Mouse (Mus musculus): Measurements from ENCODE around the gene Ugt1a9. TPM values are rescaled to one million over a fixed set of nuclear protein-coding genes. Genes with fewer than 3 reads are reported as not detected.

The Ugt1a9 gene
- polyA plus RNA-seq, 1 experiment from 2014 or later = not detected

DNA sequence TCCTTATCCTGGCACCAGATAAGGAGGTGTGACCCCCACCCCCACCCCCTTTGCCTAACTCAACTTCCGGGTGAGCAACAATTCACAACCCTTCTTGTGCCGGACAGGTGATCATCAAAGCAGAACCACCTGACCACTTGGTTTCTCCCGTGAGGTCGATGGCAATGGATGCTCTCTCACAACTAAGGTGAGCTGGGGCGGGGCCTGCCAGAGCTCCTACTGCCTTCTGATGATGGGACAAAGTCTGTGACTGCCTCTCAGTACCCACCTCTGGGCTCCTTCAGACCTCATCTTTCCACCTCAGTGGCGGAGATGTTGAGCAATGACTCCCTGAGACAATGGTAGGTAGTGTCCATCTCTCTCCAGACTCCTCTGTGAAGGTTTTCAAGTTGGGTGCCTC is 175.3 kb downstream of the Ugt1a9 start:
- no peak overlapping the region for H3K9ac ChIP-seq
- no peak for ATAC-seq (ENCODE audit: low FRiP score)
- no peak overlapping the region for H3K4me3 ChIP-seq (replicated peaks; ENCODE audit: low read length)
- no peaks in the 10 kb centered on the region for H3K36me3 ChIP-seq (replicated peaks; ENCODE audit: control insufficient read depth, insufficient read depth)
- H3K9me3 ChIP-seq (ENCODE audit: control insufficient read depth, low read length) = peaks cover 100% of the 10 kb centered on the region
- 79% methylated on average over 6 of the region's 6 CpGs for WGBS
- DNase-seq (ENCODE audit: low spot score) = no peak
- H3K4me2 ChIP-seq (replicated peaks) = no peak overlapping the region
- no peaks in the 10 kb centered on the region for H3K27me3 ChIP-seq (ENCODE audit: control insufficient read depth, insufficient read depth, low read length)
- H3K27ac ChIP-seq = no peak overlapping the region
- H3K4me1 ChIP-seq (replicated peaks; ENCODE audit: control insufficient read depth, insufficient read depth, low read length) = no peaks in the 10 kb centered on the region

DNA sequence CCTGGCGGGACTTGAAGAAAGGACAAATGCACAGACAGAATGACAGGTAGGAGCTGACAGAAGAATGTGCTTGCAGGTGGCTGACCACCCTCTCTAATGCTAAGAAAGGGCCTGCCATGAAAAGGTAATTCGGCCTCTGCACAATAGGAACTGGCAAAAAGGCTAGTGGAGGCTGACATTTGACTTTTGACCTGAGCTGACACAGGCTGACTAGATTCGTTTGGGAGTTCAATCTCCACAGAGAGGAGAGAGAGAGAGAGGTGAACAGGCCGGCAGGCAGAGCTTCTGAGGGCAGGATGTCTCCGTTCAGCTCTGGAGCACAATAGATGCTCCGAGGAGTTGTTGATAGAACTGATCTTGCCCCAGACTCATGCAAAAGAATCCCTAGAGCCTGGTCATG is 175.8 kb downstream of the Ugt1a9 start:
- H3K36me3 ChIP-seq (replicated peaks; ENCODE audit: control insufficient read depth, insufficient read depth) = no peaks in the 10 kb centered on the region
- DNase-seq (ENCODE audit: low spot score) (no peak), ATAC-seq (ENCODE audit: low FRiP score) (no peak)
- no peaks in the 10 kb centered on the region for H3K4me1 ChIP-seq (replicated peaks; ENCODE audit: control insufficient read depth, insufficient read depth, low read length)
- H3K27me3 ChIP-seq (ENCODE audit: control insufficient read depth, insufficient read depth, low read length) = no peaks in the 10 kb centered on the region
- 46% methylated on average over 6 of the region's 6 CpGs for WGBS
- H3K27ac ChIP-seq = no peak overlapping the region
- peaks cover 100% of the 10 kb centered on the region for H3K9me3 ChIP-seq (ENCODE audit: control insufficient read depth, low read length)
- no peak overlapping the region for H3K9ac ChIP-seq
- H3K4me2 ChIP-seq (replicated peaks) = no peak overlapping the region
- H3K4me3 ChIP-seq (replicated peaks; ENCODE audit: low read length) = no peak overlapping the region

DNA sequence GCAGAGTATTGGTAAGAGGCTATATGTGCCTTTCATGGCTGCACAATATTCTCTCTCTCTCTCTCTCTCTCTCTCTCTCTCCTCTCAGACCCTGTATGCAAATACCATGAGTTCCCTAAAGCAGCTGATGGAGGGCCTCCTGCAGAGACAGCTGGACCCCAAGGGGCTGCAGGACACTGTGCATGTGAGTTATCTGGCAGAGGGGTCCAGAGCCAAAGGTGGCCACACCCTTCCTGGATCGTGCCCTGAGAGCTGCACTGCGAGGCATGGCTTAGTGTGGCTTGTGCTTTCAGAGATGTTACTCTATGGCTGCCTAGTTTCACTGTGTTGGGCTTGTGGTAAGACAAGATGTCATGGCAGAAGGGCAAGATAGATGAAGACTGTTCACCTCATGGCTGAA is 177.1 kb downstream of the Ugt1a9 start:
- Histone ChIP-seq H3K27ac (no peak overlapping the region), H3K4me1 (replicated peaks; ENCODE audit: control insufficient read depth, insufficient read depth, low read length) (no peaks in the 10 kb centered on the region), H3K9ac (no peak overlapping the region), H3K4me2 (replicated peaks) (no peak overlapping the region), H3K27me3 (ENCODE audit: control insufficient read depth, insufficient read depth, low read length) (no peaks in the 10 kb centered on the region), H3K4me3 (replicated peaks; ENCODE audit: low read length) (no peak overlapping the region), H3K36me3 (replicated peaks; ENCODE audit: control insufficient read depth, insufficient read depth) (no peaks in the 10 kb centered on the region), H3K9me3 (ENCODE audit: control insufficient read depth, low read length) (peaks cover 98% of the 10 kb centered on the region)
- DNase-seq (ENCODE audit: low spot score) (no peak), ATAC-seq (ENCODE audit: low FRiP score) (no peak)
- 48% methylated on average over 2 of the region's 2 CpGs for WGBS

DNA sequence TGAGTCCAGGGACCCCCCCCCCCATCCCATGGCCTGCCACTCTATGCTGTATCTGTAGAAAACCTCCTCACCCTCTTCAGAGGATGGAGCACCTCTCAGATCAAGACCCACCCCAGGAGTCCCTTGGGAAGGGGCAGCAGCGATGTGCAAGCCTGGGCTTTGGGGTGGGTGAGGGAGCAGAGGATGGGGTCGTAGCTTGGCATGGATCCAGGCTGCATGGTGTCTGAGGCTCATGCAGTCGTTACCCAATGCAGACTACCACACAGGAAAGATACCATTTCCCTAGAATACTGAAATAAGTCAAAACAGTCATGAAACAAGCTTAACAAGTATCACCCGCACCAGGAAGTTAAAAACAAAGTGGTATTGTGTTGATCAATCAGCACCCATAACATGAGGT is 178.1 kb downstream of the Ugt1a9 start:
- H3K27ac ChIP-seq = no peak overlapping the region
- ATAC-seq (ENCODE audit: low FRiP score) (no peak), DNase-seq (ENCODE audit: low spot score) (no peak)
- H3K36me3 ChIP-seq (replicated peaks; ENCODE audit: control insufficient read depth, insufficient read depth) = no peaks in the 10 kb centered on the region
- H3K4me1 ChIP-seq (replicated peaks; ENCODE audit: control insufficient read depth, insufficient read depth, low read length) = no peaks in the 10 kb centered on the region
- H3K9ac ChIP-seq = no peak overlapping the region
- peaks cover 98% of the 10 kb centered on the region for H3K9me3 ChIP-seq (ENCODE audit: control insufficient read depth, low read length)
- WGBS = 71% methylated on average over 4 of the region's 4 CpGs
- no peak overlapping the region for H3K4me3 ChIP-seq (replicated peaks; ENCODE audit: low read length)
- no peaks in the 10 kb centered on the region for H3K27me3 ChIP-seq (ENCODE audit: control insufficient read depth, insufficient read depth, low read length)
- H3K4me2 ChIP-seq (replicated peaks) = no peak overlapping the region

DNA sequence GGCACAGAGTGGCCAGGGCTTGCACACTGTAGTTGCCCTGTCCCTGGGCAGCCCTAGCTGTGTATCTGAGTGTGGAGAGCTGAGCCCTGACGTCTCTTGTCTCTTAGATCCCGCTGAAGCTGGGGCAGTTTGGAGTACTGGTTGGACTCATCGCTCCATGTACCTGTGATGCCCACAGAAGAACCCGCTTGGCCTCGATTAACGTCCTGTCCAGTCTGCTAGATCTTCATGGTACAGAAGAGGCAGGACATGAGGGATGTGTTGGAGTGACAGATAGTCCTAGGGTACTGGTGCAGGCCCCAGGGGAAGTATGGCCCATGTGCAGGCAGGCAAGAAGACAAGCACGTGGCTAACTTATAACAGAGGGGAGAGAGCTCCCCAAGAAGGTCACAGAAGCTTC is 179.0 kb downstream of the Ugt1a9 start:
- 80% methylated on average over 7 of the region's 7 CpGs for WGBS

DNA sequence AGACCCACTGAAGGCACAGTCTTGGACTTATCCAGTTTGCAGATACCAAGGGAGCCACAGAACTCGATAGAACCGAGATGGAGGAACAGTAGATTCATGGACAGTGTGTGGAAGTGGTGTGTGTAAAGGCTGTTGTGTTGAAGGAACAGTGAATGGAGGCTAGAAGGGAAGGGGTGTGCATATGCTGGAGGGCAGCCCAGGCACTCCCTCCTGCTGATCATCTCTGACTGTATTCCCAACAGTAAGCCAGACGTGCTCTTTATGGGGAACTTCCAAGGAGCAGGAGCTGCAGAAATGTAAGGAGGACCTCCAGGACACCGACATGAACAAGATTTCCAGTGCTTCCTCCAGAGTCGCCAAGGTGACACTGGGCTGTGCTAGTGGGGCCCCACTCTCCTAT is 179.4 kb downstream of the Ugt1a9 start:
- Histone ChIP-seq H3K9me3 (ENCODE audit: control insufficient read depth, low read length) (peaks cover 97% of the 10 kb centered on the region), H3K9ac (no peak overlapping the region), H3K36me3 (replicated peaks; ENCODE audit: control insufficient read depth, insufficient read depth) (no peaks in the 10 kb centered on the region), H3K4me3 (replicated peaks; ENCODE audit: low read length) (no peak overlapping the region), H3K4me2 (replicated peaks) (no peak overlapping the region), H3K27ac (no peak overlapping the region), H3K27me3 (ENCODE audit: control insufficient read depth, insufficient read depth, low read length) (no peaks in the 10 kb centered on the region), H3K4me1 (replicated peaks; ENCODE audit: control insufficient read depth, insufficient read depth, low read length) (no peaks in the 10 kb centered on the region)
- DNase-seq (ENCODE audit: low spot score) (no peak), ATAC-seq (ENCODE audit: low FRiP score) (no peak)
- WGBS = 86% methylated on average over 5 of the region's 5 CpGs

More for the DNA sequence above, 179.0 kb downstream of the Ugt1a9 start:
- Histone ChIP-seq H3K4me3 (replicated peaks; ENCODE audit: low read length) (no peak overlapping the region), H3K27ac (no peak overlapping the region), H3K4me1 (replicated peaks; ENCODE audit: control insufficient read depth, insufficient read depth, low read length) (no peaks in the 10 kb centered on the region), H3K4me2 (replicated peaks) (no peak overlapping the region), H3K36me3 (replicated peaks; ENCODE audit: control insufficient read depth, insufficient read depth) (no peaks in the 10 kb centered on the region), H3K27me3 (ENCODE audit: control insufficient read depth, insufficient read depth, low read length) (no peaks in the 10 kb centered on the region), H3K9me3 (ENCODE audit: control insufficient read depth, low read length) (peaks cover 97% of the 10 kb centered on the region), H3K9ac (no peak overlapping the region)
- ATAC-seq (ENCODE audit: low FRiP score) = no peak
- no peak for DNase-seq (ENCODE audit: low spot score)

DNA sequence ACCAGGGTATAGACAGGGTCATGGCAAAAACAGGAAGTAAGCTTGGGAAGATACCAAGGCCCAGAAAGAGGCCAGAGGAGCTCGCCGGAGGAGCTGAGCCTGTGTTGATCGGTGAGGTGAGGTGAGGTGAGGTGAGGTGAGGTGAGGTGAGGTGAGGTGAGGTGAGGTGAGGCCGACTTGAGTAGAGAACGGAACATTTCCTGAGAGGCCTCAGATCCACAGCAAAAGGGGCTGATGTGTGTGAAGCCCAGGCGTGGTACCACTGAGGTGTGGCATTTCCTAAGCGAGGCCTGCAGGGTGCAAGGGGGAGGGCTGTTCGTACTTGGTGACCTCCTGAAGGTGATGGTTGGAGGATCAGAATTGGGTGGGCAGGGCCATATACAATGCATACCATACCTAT is 182.5 kb downstream of the Ugt1a9 start:
- H3K27ac ChIP-seq = no peak overlapping the region
- peaks cover 95% of the 10 kb centered on the region for H3K9me3 ChIP-seq (ENCODE audit: control insufficient read depth, low read length)
- DNase-seq (ENCODE audit: low spot score) (no peak), ATAC-seq (ENCODE audit: low FRiP score) (no peak)
- no peaks in the 10 kb centered on the region for H3K4me1 ChIP-seq (replicated peaks; ENCODE audit: control insufficient read depth, insufficient read depth, low read length)
- no peak overlapping the region for H3K4me2 ChIP-seq (replicated peaks)
- no peak overlapping the region for H3K9ac ChIP-seq
- 77% methylated on average over 8 of the region's 8 CpGs for WGBS
- H3K27me3 ChIP-seq (ENCODE audit: control insufficient read depth, insufficient read depth, low read length) = no peaks in the 10 kb centered on the region
- H3K4me3 ChIP-seq (replicated peaks; ENCODE audit: low read length) = no peak overlapping the region
- H3K36me3 ChIP-seq (replicated peaks; ENCODE audit: control insufficient read depth, insufficient read depth) = no peaks in the 10 kb centered on the region

DNA sequence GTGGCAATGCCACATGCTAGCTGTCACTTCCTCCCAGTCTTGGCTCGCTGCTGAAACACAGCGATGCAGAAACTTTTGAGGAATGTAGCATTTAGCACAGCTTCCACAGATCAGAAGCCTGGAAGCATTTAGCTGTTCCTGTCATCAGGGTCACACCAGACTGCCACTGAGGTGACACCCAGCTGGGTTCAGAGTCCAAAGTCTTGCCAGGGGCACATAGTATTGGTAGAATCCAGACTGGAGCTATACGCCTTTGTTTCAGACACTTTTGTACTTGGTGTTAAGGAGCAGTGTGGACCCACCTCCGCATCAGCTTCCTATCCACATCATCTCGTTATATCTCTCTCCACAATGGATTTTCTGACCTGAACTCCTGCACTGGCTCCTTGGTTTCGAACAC is 182.9 kb downstream of the Ugt1a9 start:
- H3K9me3 ChIP-seq (ENCODE audit: control insufficient read depth, low read length) = peaks cover 91% of the 10 kb centered on the region
- no peak overlapping the region for H3K9ac ChIP-seq
- no peak overlapping the region for H3K4me3 ChIP-seq (replicated peaks; ENCODE audit: low read length)
- no peaks in the 10 kb centered on the region for H3K27me3 ChIP-seq (ENCODE audit: control insufficient read depth, insufficient read depth, low read length)
- ATAC-seq (ENCODE audit: low FRiP score) (no peak), DNase-seq (ENCODE audit: low spot score) (no peak)
- no peaks in the 10 kb centered on the region for H3K36me3 ChIP-seq (replicated peaks; ENCODE audit: control insufficient read depth, insufficient read depth)
- H3K4me1 ChIP-seq (replicated peaks; ENCODE audit: control insufficient read depth, insufficient read depth, low read length) = no peaks in the 10 kb centered on the region
- no peak overlapping the region for H3K27ac ChIP-seq
- 75% methylated on average over 6 of the region's 6 CpGs for WGBS
- no peak overlapping the region for H3K4me2 ChIP-seq (replicated peaks)

DNA sequence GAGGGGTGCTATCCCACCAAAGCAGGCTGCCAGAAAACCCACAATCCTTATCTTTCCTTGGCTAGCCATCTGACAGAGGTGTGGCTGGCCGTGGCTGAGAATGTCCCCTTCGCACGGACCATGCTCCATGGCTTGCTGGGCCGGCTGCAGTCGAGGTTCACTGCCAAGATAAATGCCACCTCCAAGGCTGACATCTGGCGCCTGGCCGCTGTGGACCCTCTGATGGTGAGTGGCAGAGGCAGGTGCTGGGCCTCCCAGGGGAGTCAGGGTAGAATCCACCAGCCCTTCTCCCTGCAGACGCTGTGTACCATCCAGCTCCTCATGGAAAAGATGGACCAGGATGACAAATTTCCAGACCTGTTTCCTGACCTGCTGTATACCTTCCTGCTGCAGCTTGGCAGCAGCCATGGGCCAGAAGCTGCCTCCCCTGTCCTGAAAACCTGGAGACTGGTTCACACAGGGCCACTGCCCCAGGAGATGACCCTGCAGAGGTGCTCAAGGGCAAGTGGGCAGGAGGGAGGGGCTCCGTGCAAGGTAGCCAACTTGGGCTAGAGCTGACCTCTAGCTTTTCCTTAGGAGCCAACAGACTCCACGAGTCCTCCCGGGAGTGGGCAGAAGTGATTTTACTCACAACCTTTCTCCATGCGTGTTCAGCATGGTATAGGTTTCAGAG is 184.3 kb downstream of the Ugt1a9 start:
- ATAC-seq (ENCODE audit: low FRiP score) = no peak
- Histone ChIP-seq H3K27ac (no peak overlapping the region), H3K9me3 (ENCODE audit: control insufficient read depth, low read length) (peaks cover 77% of the 10 kb centered on the region), H3K4me3 (replicated peaks; ENCODE audit: low read length) (no peak overlapping the region), H3K4me1 (replicated peaks; ENCODE audit: control insufficient read depth, insufficient read depth, low read length) (no peaks in the 10 kb centered on the region), H3K27me3 (ENCODE audit: control insufficient read depth, insufficient read depth, low read length) (no peaks in the 10 kb centered on the region), H3K4me2 (replicated peaks) (no peak overlapping the region), H3K9ac (no peak overlapping the region), H3K36me3 (replicated peaks; ENCODE audit: control insufficient read depth, insufficient read depth) (0 out of 2 replicates have a peak, but pooled peaks cover under 1% of the 10 kb centered on the region)
- WGBS = 89% methylated on average over 12 of the region's 12 CpGs
- no peak for DNase-seq (ENCODE audit: low spot score)

DNA sequence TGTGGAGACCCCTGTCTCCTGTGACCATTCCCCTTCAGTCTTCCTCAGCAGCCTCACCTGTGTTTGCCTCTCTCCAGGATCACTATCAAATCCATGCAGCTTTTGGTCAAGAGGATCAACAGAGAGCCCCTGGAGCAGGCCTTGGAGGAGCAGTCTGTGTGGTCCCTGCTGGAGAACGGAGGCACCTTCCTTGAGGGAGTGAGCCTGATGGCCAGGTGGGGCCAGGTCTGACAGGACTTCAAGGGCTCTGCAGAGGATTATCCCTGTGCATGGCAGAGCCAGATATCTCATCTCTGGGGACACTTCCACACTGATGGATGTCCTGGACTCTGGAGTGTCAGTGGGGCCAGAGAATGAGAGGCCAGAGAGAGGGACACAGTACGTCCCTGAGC is 184.9 kb downstream of the Ugt1a9 start:
- DNase-seq (ENCODE audit: low spot score) = no peak
- H3K36me3 ChIP-seq (replicated peaks; ENCODE audit: control insufficient read depth, insufficient read depth) = 0 out of 2 replicates have a peak, but pooled peaks cover 5% of the 10 kb centered on the region
- H3K27me3 ChIP-seq (ENCODE audit: control insufficient read depth, insufficient read depth, low read length) = no peaks in the 10 kb centered on the region
- peaks cover 71% of the 10 kb centered on the region for H3K9me3 ChIP-seq (ENCODE audit: control insufficient read depth, low read length)
- H3K4me1 ChIP-seq (replicated peaks; ENCODE audit: control insufficient read depth, insufficient read depth, low read length) = no peaks in the 10 kb centered on the region
- no peak overlapping the region for H3K9ac ChIP-seq
- ATAC-seq (ENCODE audit: low FRiP score) = no peak
- no peak overlapping the region for H3K4me3 ChIP-seq (replicated peaks; ENCODE audit: low read length)
- no peak overlapping the region for H3K4me2 ChIP-seq (replicated peaks)
- 66% methylated on average over 2 of the region's 2 CpGs for WGBS
- no peak overlapping the region for H3K27ac ChIP-seq
